Mouse (Mus musculus) lung, postnatal 0 days (tissue): Measurements from ENCODE around the gene Slco6d1. TPM values are rescaled to one million over a fixed set of nuclear protein-coding genes. Genes with fewer than 3 reads are reported as not detected.
"Not testable (repeated sequence)": the region's sequence is repeated elsewhere in the genome, so short reads cannot be mapped to it uniquely, and the experiment has no call there.

ENCODE experiments used
- ATAC-seq: fragments of 200-750 bp; cut with Nextera tagmentation; 2 replicates; pipeline ENCODE4 v1.8.0; 2017; ENCODE audit warnings: moderate library complexity
- DNase-seq: peaks from one replicate; pipeline ENCODE4 v3.0.0-alpha.2; 2016; ENCODE audit warnings: low spot score
- H3K27ac ChIP-seq: fragments of 300-500 bp; sonication (generic); 2 replicates; pipeline ENCODE4 v1.5.1; 2014; ENCODE audit warnings: antibody characterized with exemption, mild to moderate bottlenecking, low read length, mixed read lengths
- H3K27me3 ChIP-seq: fragments of 300-500 bp; sonication (generic); replicated peaks from 2 replicates; pipeline ENCODE4 v1.6.1; 2014; ENCODE audit warnings: low read length, mixed read lengths; ENCODE audit not compliant: insufficient read depth
- H3K36me3 ChIP-seq: fragments of 300-500 bp; sonication (generic); 2 replicates; pipeline ENCODE4 v1.6.1; 2014; ENCODE audit warnings: low read length, mixed read lengths; ENCODE audit not compliant: insufficient read depth
- H3K4me1 ChIP-seq: fragments of 300-500 bp; sonication (generic); 2 replicates; pipeline ENCODE4 v1.6.1; 2014; ENCODE audit warnings: antibody characterized with exemption, low read depth, low read length, mixed read lengths; ENCODE audit not compliant: insufficient read depth
- H3K4me2 ChIP-seq: fragments of 300-500 bp; sonication (generic); replicated peaks from 2 replicates; pipeline ENCODE4 v1.6.1; 2014; ENCODE audit warnings: low read depth, mild to moderate bottlenecking, low read length, moderate library complexity, mixed read lengths
- H3K4me3 ChIP-seq: fragments of 300-500 bp; sonication (generic); 2 replicates; pipeline ENCODE4 v1.5.1; 2014; ENCODE audit warnings: low read depth, low read length
- H3K9ac ChIP-seq: fragments of 300-500 bp; sonication (generic); replicated peaks from 2 replicates; pipeline ENCODE4 v1.6.1; 2014; ENCODE audit warnings: low read depth, mild to moderate bottlenecking
- H3K9me3 ChIP-seq: fragments of 300-500 bp; sonication (generic); 2 replicates; pipeline ENCODE4 v1.6.1; 2016; ENCODE audit warnings: low read length, mixed read lengths
- CTCF ChIP-seq: IDR thresholded peaks from 2 replicates; pipeline ENCODE4 v1.5.1; 2016; ENCODE audit warnings: antibody characterized with exemption, mild to moderate bottlenecking
- EP300 ChIP-seq: IDR thresholded peaks from 2 replicates; pipeline ENCODE4 v1.6.1; 2016; ENCODE audit warnings: antibody characterized with exemption, mild to moderate bottlenecking, control low read depth
- WGBS: fragments of 180-500 bp; shearing (Covaris S2); extraction: QIAGEN DNeasy Blood & Tissue Kit; methylation state at CpG from one replicate; pipeline ENCODE4 v1.1.7; 2014; 5-methylcytosine and 5-hydroxymethylcytosine counted together
- microRNA-seq: library from miRNA; unstranded; fragments of <30 nt; microRNA quantifications from one replicate; pipeline ENCODE4, GENCODE M21; 2016
- polyA plus RNA-seq: library from polyadenylated mRNA; unstranded; fragments of >200 nt; fragmentation: Nextera tagmentation; extraction: Ambion mirVana; gene quantifications from 2 replicates; pipeline ENCODE4 v1.2.1, GENCODE M21; 2015

Slco6d1 gene
- polyA plus RNA-seq, 1 experiment from 2014 or later: not detected

GRCm38 (mm10) chr1:98522977-98523376 lies 102.1 kb downstream of the Slco6d1 start:
- no peaks in the 10 kb centered on the region for H3K9me3 ChIP-seq

GRCm38 (mm10) chr1:98523537-98523936 lies 102.6 kb downstream of the Slco6d1 start:
- no peak for ATAC-seq
- Histone ChIP-seq H3K27me3 (no peaks in the 10 kb centered on the region), H3K4me3 (no peak overlapping the region), H3K27ac (no peak overlapping the region), H3K4me2 (no peak overlapping the region), H3K9ac (no peak overlapping the region), H3K36me3 (no peaks in the 10 kb centered on the region), H3K4me1 (no peaks in the 10 kb centered on the region), H3K9me3 (no peaks in the 10 kb centered on the region)
- TF ChIP-seq CTCF (no peak), EP300 (no peak)
- DNase-seq: no peak

More at GRCm38 (mm10) chr1:98522977-98523376, 102.1 kb downstream of the Slco6d1 start:
- Histone ChIP-seq H3K27ac (no peak overlapping the region), H3K36me3 (no peaks in the 10 kb centered on the region), H3K4me3 (no peak overlapping the region), H3K9ac (no peak overlapping the region), H3K4me1 (no peaks in the 10 kb centered on the region), H3K27me3 (no peaks in the 10 kb centered on the region), H3K4me2 (no peak overlapping the region)
- DNase-seq (no peak), ATAC-seq (no peak)
- 78% methylated on average over 2 of the region's 2 CpGs for WGBS
- no peak for TF ChIP-seq CTCF
- no peak for TF ChIP-seq EP300

GRCm38 (mm10) chr1:98528368-98528767 lies 107.4 kb downstream of the Slco6d1 start:
- not testable (repeated sequence) for H3K27ac ChIP-seq, H3K9ac ChIP-seq, H3K4me3 ChIP-seq, H3K36me3 ChIP-seq, H3K9me3 ChIP-seq, H3K27me3 ChIP-seq, DNase-seq, H3K4me2 ChIP-seq, ATAC-seq, H3K4me1 ChIP-seq
- 68% methylated on average over 2 of the region's 2 CpGs for WGBS

- TF ChIP-seq EP300: no peak
- no peak for TF ChIP-seq CTCF
- no peak for ATAC-seq
- Histone ChIP-seq H3K4me2 (no peak overlapping the region), H3K27me3 (no peaks in the 10 kb centered on the region), H3K27ac (no peak overlapping the region), H3K9me3 (no peaks in the 10 kb centered on the region), H3K4me3 (no peak overlapping the region), H3K9ac (no peak overlapping the region), H3K4me1 (no peaks in the 10 kb centered on the region), H3K36me3 (no peaks in the 10 kb centered on the region)
- 67% methylated on average over 2 of the region's 2 CpGs for WGBS
- no peak for DNase-seq
Measured at GRCm38 (mm10) chr1:98545372-98545771, 124.4 kb downstream of the Slco6d1 start.

GRCm38 (mm10) chr1:98554388-98554787 lies 133.5 kb downstream of the Slco6d1 start:
- Histone ChIP-seq H3K36me3 (no peaks in the 10 kb centered on the region), H3K9me3 (no peaks in the 10 kb centered on the region), H3K4me3 (no peak overlapping the region), H3K27me3 (no peaks in the 10 kb centered on the region), H3K27ac (no peak overlapping the region), H3K4me1 (no peaks in the 10 kb centered on the region), H3K4me2 (no peak overlapping the region), H3K9ac (no peak overlapping the region)
- WGBS: 81% methylated on average over 2 of the region's 2 CpGs
- DNase-seq: no peak
- no peak for ATAC-seq
- TF ChIP-seq EP300 (no peak), CTCF (no peak)

GRCm38 (mm10) chr1:98565701-98566100 lies 144.8 kb downstream of the Slco6d1 start:
- Histone ChIP-seq H3K27me3 (no peaks in the 10 kb centered on the region), H3K27ac (no peak overlapping the region), H3K36me3 (no peaks in the 10 kb centered on the region), H3K9ac (no peak overlapping the region), H3K4me3 (no peak overlapping the region), H3K4me2 (no peak overlapping the region), H3K4me1 (no peaks in the 10 kb centered on the region), H3K9me3 (no peaks in the 10 kb centered on the region)
- DNase-seq (no peak), ATAC-seq (no peak)
- no peak for TF ChIP-seq CTCF

Small RNAs within 50 kb of the gene (microRNA-seq; reads per million reads assigned to microRNA genes)
- gene Gm26134: not detected
